Mouse (Mus musculus) intestine, embryonic 16.5 days (tissue): ENCODE measurements around the gene Axdnd1. TPM values are rescaled to one million over a fixed set of nuclear protein-coding genes. Genes with fewer than 3 reads are reported as not detected.
"Not testable (repeated sequence)": the region's sequence is repeated elsewhere in the genome, so short reads cannot be mapped to it uniquely, and the experiment has no call there.

Source experiments
- ATAC-seq: fragments of 200-750 bp; cut with Nextera tagmentation; 2 replicates; pipeline ENCODE4 v1.8.0; 2017; ENCODE audit warnings: moderate TSS enrichment, moderate library complexity
- H3K27ac ChIP-seq: fragments of 300-500 bp; sonication (generic); 2 replicates; pipeline ENCODE4 v1.5.1; 2014; ENCODE audit warnings: mild to moderate bottlenecking, low read length
- H3K27me3 ChIP-seq: fragments of 300-500 bp; sonication (generic); replicated peaks from 2 replicates; pipeline ENCODE4 v1.6.1; 2014; ENCODE audit warnings: low read length, control low read depth, mixed read lengths; ENCODE audit not compliant: control insufficient read depth, insufficient read depth
- H3K36me3 ChIP-seq: fragments of 300-500 bp; sonication (generic); 2 replicates; pipeline ENCODE4 v1.6.1; 2014; ENCODE audit warnings: low read length, control low read depth; ENCODE audit not compliant: control insufficient read depth, insufficient read depth
- H3K4me1 ChIP-seq: fragments of 300-500 bp; sonication (generic); 2 replicates; pipeline ENCODE4 v1.6.1; 2014; ENCODE audit warnings: low read length, control low read depth, mixed read lengths; ENCODE audit not compliant: control insufficient read depth, insufficient read depth
- H3K4me2 ChIP-seq: fragments of 300-500 bp; sonication (generic); 2 replicates; pipeline ENCODE4 v1.6.1; 2014; ENCODE audit warnings: low read depth, low read length, control low read depth
- H3K4me3 ChIP-seq: fragments of 300-500 bp; sonication (generic); 2 replicates; pipeline ENCODE4 v1.5.1; 2014; ENCODE audit warnings: mild to moderate bottlenecking, low read length
- H3K9ac ChIP-seq: fragments of 300-500 bp; sonication (generic); 2 replicates; pipeline ENCODE4 v1.6.1; 2014; ENCODE audit warnings: low read depth, low read length
- H3K9me3 ChIP-seq: fragments of 300-500 bp; sonication (generic); 2 replicates; pipeline ENCODE4 v1.6.1; 2016; ENCODE audit warnings: low read length, control low read depth; ENCODE audit not compliant: control insufficient read depth
- WGBS: fragments of 180-500 bp; shearing (Covaris S2); extraction: QIAGEN DNeasy Blood & Tissue Kit; methylation state at CpG from one replicate; pipeline ENCODE4 v1.1.7; 2014; 5-methylcytosine and 5-hydroxymethylcytosine counted together
- polyA plus RNA-seq: library from polyadenylated mRNA; unstranded; fragments of >200 nt; fragmentation: Nextera tagmentation; extraction: Ambion mirVana; gene quantifications from 2 replicates; pipeline ENCODE4 v1.2.1, GENCODE M21; 2015

Gene Axdnd1
- polyA plus RNA-seq, 1 experiment from 2014 or later = 0.29 TPM

- WGBS = 78% methylated on average over 6 of the region's 6 CpGs
- Histone ChIP-seq H3K4me1 (peaks cover 5% of the 10 kb centered on the region; the same call in 1 of the 2 replicates), H3K36me3 (peaks cover 3% of the 10 kb centered on the region; the same call in 1 of the 2 replicates), H3K4me3 (no peak overlapping the region), H3K27me3 (no peaks in the 10 kb centered on the region), H3K4me2 (no peak overlapping the region), H3K9ac (no peak overlapping the region), H3K27ac (no peak overlapping the region), H3K9me3 (no peaks in the 10 kb centered on the region)
- ATAC-seq = no peak
Observed at GRCm38 (mm10) chr1:156423493-156423892, 2.5 kb upstream of the Axdnd1 start.

- H3K27me3 ChIP-seq = no peaks in the 10 kb centered on the region
- H3K4me3 ChIP-seq = no peak overlapping the region
- 78% methylated on average over 6 of the region's 6 CpGs for WGBS
- peaks cover 5% of the 10 kb centered on the region; the same call in 1 of the 2 replicates for H3K4me1 ChIP-seq
- 0 out of 2 replicates have a peak, but pooled peaks cover 3% of the 10 kb centered on the region for H3K36me3 ChIP-seq
- H3K9ac ChIP-seq = no peak overlapping the region
- no peak for ATAC-seq
- no peak overlapping the region for H3K4me2 ChIP-seq
- no peak overlapping the region for H3K27ac ChIP-seq
- H3K9me3 ChIP-seq = no peaks in the 10 kb centered on the region
Observed at GRCm38 (mm10) chr1:156422856-156423255, 1.9 kb upstream of the Axdnd1 start.

GRCm38 (mm10) chr1:156418170-156418569 is 2.8 kb downstream of the Axdnd1 start:
- Histone ChIP-seq H3K9ac (no peak overlapping the region), H3K27me3 (no peaks in the 10 kb centered on the region)

GRCm38 (mm10) chr1:156408521-156408920 is 12.4 kb downstream of the Axdnd1 start:
- ATAC-seq = no peak

More at GRCm38 (mm10) chr1:156418170-156418569, 2.8 kb downstream of the Axdnd1 start:
- ATAC-seq = no peak
- Histone ChIP-seq H3K4me3 (no peak overlapping the region), H3K36me3 (no peaks in the 10 kb centered on the region), H3K4me1 (peaks cover 5% of the 10 kb centered on the region; the same call in 1 of the 2 replicates), H3K4me2 (no peak overlapping the region), H3K27ac (no peak overlapping the region), H3K9me3 (no peaks in the 10 kb centered on the region)
- 60% methylated on average over 4 of the region's 4 CpGs for WGBS

GRCm38 (mm10) chr1:156408004-156408403 is 13.0 kb downstream of the Axdnd1 start:
- Histone ChIP-seq H3K4me3 (no peak overlapping the region), H3K9me3 (no peaks in the 10 kb centered on the region), H3K27me3 (no peaks in the 10 kb centered on the region), H3K9ac (no peak overlapping the region), H3K36me3 (no peaks in the 10 kb centered on the region), H3K27ac (no peak overlapping the region), H3K4me2 (no peak overlapping the region), H3K4me1 (no peaks in the 10 kb centered on the region)
- 59% methylated on average over 3 of the region's 3 CpGs for WGBS
- no peak for ATAC-seq

More at GRCm38 (mm10) chr1:156408521-156408920, 12.4 kb downstream of the Axdnd1 start:
- Histone ChIP-seq H3K36me3 (no peaks in the 10 kb centered on the region), H3K27ac (no peak overlapping the region), H3K9ac (no peak overlapping the region), H3K27me3 (no peaks in the 10 kb centered on the region), H3K4me2 (no peak overlapping the region), H3K4me1 (no peaks in the 10 kb centered on the region), H3K9me3 (no peaks in the 10 kb centered on the region), H3K4me3 (no peak overlapping the region)
- 72% methylated on average over 4 of the region's 4 CpGs for WGBS

GRCm38 (mm10) chr1:156403251-156403650 is 17.7 kb downstream of the Axdnd1 start:
- no peak overlapping the region for H3K4me3 ChIP-seq
- WGBS = 67% methylated on average over 10 of the region's 10 CpGs
- H3K27ac ChIP-seq = no peak overlapping the region
- no peak overlapping the region for H3K4me2 ChIP-seq
- ATAC-seq = no peak
- no peaks in the 10 kb centered on the region for H3K4me1 ChIP-seq
- no peaks in the 10 kb centered on the region for H3K36me3 ChIP-seq
- no peak overlapping the region for H3K9ac ChIP-seq
- H3K9me3 ChIP-seq = no peaks in the 10 kb centered on the region
- no peaks in the 10 kb centered on the region for H3K27me3 ChIP-seq

- Histone ChIP-seq H3K36me3 (no peaks in the 10 kb centered on the region), H3K4me1 (no peaks in the 10 kb centered on the region), H3K9ac (no peak overlapping the region), H3K4me3 (no peak overlapping the region), H3K9me3 (no peaks in the 10 kb centered on the region), H3K27ac (no peak overlapping the region), H3K27me3 (no peaks in the 10 kb centered on the region), H3K4me2 (no peak overlapping the region)
- peak; percentile 58 for ATAC-seq
- WGBS = 43% methylated on average over 2 of the region's 2 CpGs
Observed at GRCm38 (mm10) chr1:156402491-156402890, 18.5 kb downstream of the Axdnd1 start.

GRCm38 (mm10) chr1:156400159-156400558 is 20.8 kb downstream of the Axdnd1 start:
- H3K36me3 ChIP-seq, H3K9me3 ChIP-seq, H3K27ac ChIP-seq, H3K9ac ChIP-seq, H3K4me3 ChIP-seq, ATAC-seq, H3K4me1 ChIP-seq, H3K4me2 ChIP-seq, H3K27me3 ChIP-seq: not testable (repeated sequence)
- WGBS = 63% methylated on average over 3 of the region's 3 CpGs

- no peak for ATAC-seq
Observed at GRCm38 (mm10) chr1:156393148-156393547, 27.8 kb downstream of the Axdnd1 start.

GRCm38 (mm10) chr1:156386880-156387279 is 34.1 kb downstream of the Axdnd1 start:
- no peaks in the 10 kb centered on the region for H3K27me3 ChIP-seq
- H3K36me3 ChIP-seq = no peaks in the 10 kb centered on the region
- no peaks in the 10 kb centered on the region for H3K9me3 ChIP-seq
- H3K27ac ChIP-seq = no peak overlapping the region
- WGBS = 67% methylated on average over 3 of the region's 3 CpGs
- H3K4me2 ChIP-seq = no peak overlapping the region
- no peak overlapping the region for H3K4me3 ChIP-seq
- no peak overlapping the region for H3K9ac ChIP-seq
- no peaks in the 10 kb centered on the region for H3K4me1 ChIP-seq
- no peak for ATAC-seq

More at GRCm38 (mm10) chr1:156393148-156393547, 27.8 kb downstream of the Axdnd1 start:
- Histone ChIP-seq H3K4me3 (no peak overlapping the region), H3K27me3 (no peaks in the 10 kb centered on the region), H3K36me3 (no peaks in the 10 kb centered on the region), H3K9me3 (no peaks in the 10 kb centered on the region), H3K27ac (no peak overlapping the region), H3K4me2 (no peak overlapping the region), H3K9ac (no peak overlapping the region), H3K4me1 (no peaks in the 10 kb centered on the region)
- 88% methylated on average over 4 of the region's 4 CpGs for whole genome bisulfite sequencing
